Mouse (Mus musculus) kidney, postnatal 0 days (tissue): ENCODE results near the gene Per1. TPM values are rescaled to one million over a fixed set of nuclear protein-coding genes. Genes with fewer than 3 reads are reported as not detected.
A peak's percentile ranks its signal among the peaks of the same experiment; 100 is the strongest.

Experiments
- ATAC-seq: fragments of 200-750 bp; cut with Nextera tagmentation; replicated peaks from 2 replicates; pipeline ENCODE4 v1.8.0; 2017; ENCODE audit warnings: low read depth, moderate number of reproducible peaks, moderate TSS enrichment, moderate library complexity; ENCODE audit not compliant: low FRiP score
- DNase-seq: peaks from one replicate; pipeline ENCODE4 v3.0.0-alpha.2; 2016; ENCODE audit warnings: low spot score
- H3K27ac ChIP-seq: fragments of 300-500 bp; sonication (generic); 2 replicates; pipeline ENCODE4 v1.5.1; 2014; ENCODE audit warnings: mild to moderate bottlenecking
- H3K27me3 ChIP-seq: fragments of 300-500 bp; sonication (generic); 2 replicates; pipeline ENCODE4 v1.6.1; 2014; ENCODE audit warnings: low read length, mixed read lengths; ENCODE audit not compliant: insufficient read depth
- H3K36me3 ChIP-seq: fragments of 300-500 bp; sonication (generic); 2 replicates; pipeline ENCODE4 v1.6.1; 2014; ENCODE audit warnings: low read length, mixed read lengths; ENCODE audit not compliant: insufficient read depth
- H3K4me1 ChIP-seq: fragments of 300-500 bp; sonication (generic); replicated peaks from 2 replicates; pipeline ENCODE4 v1.6.1; 2014; ENCODE audit warnings: antibody characterized with exemption, low read length, mixed read lengths; ENCODE audit not compliant: insufficient read depth
- H3K4me2 ChIP-seq: fragments of 300-500 bp; sonication (generic); 2 replicates; pipeline ENCODE4 v1.6.1; 2014; ENCODE audit warnings: mild to moderate bottlenecking, low read length, moderate library complexity, mixed read lengths
- H3K4me3 ChIP-seq: fragments of 300-500 bp; sonication (generic); replicated peaks from 2 replicates; pipeline ENCODE4 v1.5.1; 2014; ENCODE audit warnings: low read depth, low read length
- H3K9ac ChIP-seq: fragments of 300-500 bp; sonication (generic); 2 replicates; pipeline ENCODE4 v1.6.1; 2014; ENCODE audit warnings: low read depth, low read length
- H3K9me3 ChIP-seq: fragments of 300-500 bp; sonication (generic); replicated peaks from 2 replicates; pipeline ENCODE4 v1.6.1; 2016; ENCODE audit warnings: low read length, inconsistent platforms, mixed read lengths
- CTCF ChIP-seq: IDR thresholded peaks from 2 replicates; pipeline ENCODE4 v1.5.1; 2016; ENCODE audit warnings: antibody characterized with exemption, low read depth, mild to moderate bottlenecking, moderate library complexity
- WGBS: fragments of 180-500 bp; shearing (Covaris S2); extraction: QIAGEN DNeasy Blood & Tissue Kit; methylation state at CpG from one replicate; pipeline ENCODE4 v1.1.7; 2014; 5-methylcytosine and 5-hydroxymethylcytosine counted together
- polyA plus RNA-seq: library from polyadenylated mRNA; unstranded; fragments of >200 nt; fragmentation: Nextera tagmentation; extraction: Ambion mirVana; gene quantifications from 2 replicates; pipeline ENCODE4 v1.2.1, GENCODE M21; 2015

The Per1 gene
- polyA plus RNA-seq, 1 experiment from 2014 or later = 9.9 TPM

GRCm38 (mm10) chr11:69059975-69060411, 35.0 kb upstream of the Per1 start:
- no peak for DNase-seq
- H3K4me3 ChIP-seq = peak overlapping the region; percentile 82
- ATAC-seq = peak; percentile 11

DNA sequence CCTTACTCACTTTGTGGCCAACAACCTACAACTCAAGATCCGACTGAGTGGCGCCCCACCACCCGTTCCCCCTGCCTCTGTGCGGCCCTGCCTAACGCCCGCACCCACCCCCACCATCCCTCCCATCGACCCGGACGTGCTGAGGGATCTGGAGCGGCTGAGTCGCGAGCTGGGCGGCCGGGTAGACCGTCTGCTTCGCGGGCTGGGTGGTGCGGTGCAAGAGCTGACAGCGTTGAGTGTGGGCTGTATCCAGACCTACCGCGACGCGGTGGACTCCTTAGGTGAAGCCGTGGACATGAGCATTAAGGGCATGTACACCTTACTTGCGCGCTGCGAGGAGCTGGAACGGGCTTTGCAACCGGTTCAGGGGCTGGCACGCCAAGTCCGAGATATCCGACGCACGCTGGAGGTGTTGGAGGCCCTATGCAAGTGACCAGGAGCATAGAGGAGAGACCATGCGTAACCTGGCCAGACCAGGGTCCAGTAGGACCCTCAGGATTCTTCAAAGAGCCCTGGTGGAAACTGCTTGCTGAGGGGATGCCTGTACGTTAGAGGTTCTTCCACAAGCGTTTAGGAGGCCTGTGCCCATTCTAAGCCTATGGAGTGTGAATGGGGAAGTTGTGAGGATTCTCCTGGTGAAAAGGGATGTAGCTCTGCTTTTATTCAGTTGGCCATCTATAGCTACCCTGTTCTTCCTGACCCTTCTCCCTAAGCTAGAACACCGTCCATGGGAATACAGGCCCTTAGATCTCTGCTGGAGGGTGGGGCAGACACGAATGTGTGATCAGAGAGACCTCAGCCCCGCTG, 34.4 kb upstream of the Per1 start:
- peaks cover 25% of the 10 kb centered on the region for H3K4me1 ChIP-seq
- H3K27me3 ChIP-seq = no peaks in the 10 kb centered on the region
- no peak for DNase-seq
- 1% methylated on average over 40 of the region's 40 CpGs for WGBS
- ATAC-seq = no peak; the same call in 1 of the 2 replicates
- H3K36me3 ChIP-seq = no peaks in the 10 kb centered on the region
- peak overlapping the region; percentile 82 for H3K4me3 ChIP-seq
- H3K27ac ChIP-seq = peak overlapping the region; percentile 96
- peak overlapping the region; percentile 96 for H3K4me2 ChIP-seq
- no peaks in the 10 kb centered on the region for H3K9me3 ChIP-seq
- H3K9ac ChIP-seq = peak overlapping the region; percentile 94
- TF ChIP-seq CTCF = no peak

More at GRCm38 (mm10) chr11:69059975-69060411, 35.0 kb upstream of the Per1 start:
- H3K4me1 ChIP-seq = peaks cover 25% of the 10 kb centered on the region
- peak overlapping the region; percentile 94 for H3K9ac ChIP-seq
- no peak for TF ChIP-seq CTCF
- H3K27ac ChIP-seq = peak overlapping the region; percentile 96
- under 1% methylated on average over 44 of the region's 49 CpGs for WGBS
- no peaks in the 10 kb centered on the region for H3K36me3 ChIP-seq
- no peaks in the 10 kb centered on the region for H3K27me3 ChIP-seq
- H3K4me2 ChIP-seq = peak overlapping the region; percentile 96
- no peaks in the 10 kb centered on the region for H3K9me3 ChIP-seq

GRCm38 (mm10) chr11:69061255-69061912, 33.6 kb upstream of the Per1 start:
- Histone ChIP-seq H3K9ac (peak overlapping the region; percentile 94; the same call in 1 of the 2 replicates), H3K9me3 (no peaks in the 10 kb centered on the region), H3K4me2 (peak overlapping the region; percentile 96), H3K27me3 (no peaks in the 10 kb centered on the region), H3K27ac (peak overlapping the region; percentile 96), H3K4me3 (peak overlapping the region; percentile 82), H3K36me3 (no peaks in the 10 kb centered on the region), H3K4me1 (peaks cover 30% of the 10 kb centered on the region)
- no peak for TF ChIP-seq CTCF
- no peak for DNase-seq
- no peak for ATAC-seq
- WGBS = 13% methylated on average over 17 of the region's 17 CpGs

GRCm38 (mm10) chr11:69062194-69062760, 32.7 kb upstream of the Per1 start:
- under 1% methylated on average over 17 of the region's 17 CpGs for WGBS
- H3K9me3 ChIP-seq = no peaks in the 10 kb centered on the region
- ATAC-seq (no peak), DNase-seq (peak; percentile 77)
- H3K36me3 ChIP-seq = no peaks in the 10 kb centered on the region
- no peak overlapping the region for H3K9ac ChIP-seq
- H3K4me2 ChIP-seq = peak overlapping the region; percentile 58
- H3K4me3 ChIP-seq = peak overlapping the region; percentile 33
- no peak for TF ChIP-seq CTCF
- peak overlapping the region; percentile 63; the same call in 1 of the 2 replicates for H3K27ac ChIP-seq
- peaks cover 34% of the 10 kb centered on the region for H3K4me1 ChIP-seq
- no peaks in the 10 kb centered on the region for H3K27me3 ChIP-seq

GRCm38 (mm10) chr11:69062761-69063224, 32.2 kb upstream of the Per1 start:
- peak overlapping the region; percentile 58 for H3K4me2 ChIP-seq
- WGBS = under 1% methylated on average over 19 of the region's 19 CpGs
- H3K27ac ChIP-seq = peak overlapping the region; percentile 92
- TF ChIP-seq CTCF = no peak
- H3K4me3 ChIP-seq = peak overlapping the region; percentile 56
- peaks cover 33% of the 10 kb centered on the region for H3K4me1 ChIP-seq
- no peaks in the 10 kb centered on the region for H3K36me3 ChIP-seq
- no peaks in the 10 kb centered on the region for H3K9me3 ChIP-seq
- peak overlapping the region; percentile 57 for H3K9ac ChIP-seq
- DNase-seq (peak; percentile 87), ATAC-seq (no peak; the same call in 1 of the 2 replicates)
- no peaks in the 10 kb centered on the region for H3K27me3 ChIP-seq
